Mouse (Mus musculus): ENCODE data around the gene Hhatl. TPM values are rescaled to one million over a fixed set of nuclear protein-coding genes. Genes with fewer than 3 reads are reported as not detected.

Hhatl gene
- total RNA-seq (2023): not detected

DNA sequence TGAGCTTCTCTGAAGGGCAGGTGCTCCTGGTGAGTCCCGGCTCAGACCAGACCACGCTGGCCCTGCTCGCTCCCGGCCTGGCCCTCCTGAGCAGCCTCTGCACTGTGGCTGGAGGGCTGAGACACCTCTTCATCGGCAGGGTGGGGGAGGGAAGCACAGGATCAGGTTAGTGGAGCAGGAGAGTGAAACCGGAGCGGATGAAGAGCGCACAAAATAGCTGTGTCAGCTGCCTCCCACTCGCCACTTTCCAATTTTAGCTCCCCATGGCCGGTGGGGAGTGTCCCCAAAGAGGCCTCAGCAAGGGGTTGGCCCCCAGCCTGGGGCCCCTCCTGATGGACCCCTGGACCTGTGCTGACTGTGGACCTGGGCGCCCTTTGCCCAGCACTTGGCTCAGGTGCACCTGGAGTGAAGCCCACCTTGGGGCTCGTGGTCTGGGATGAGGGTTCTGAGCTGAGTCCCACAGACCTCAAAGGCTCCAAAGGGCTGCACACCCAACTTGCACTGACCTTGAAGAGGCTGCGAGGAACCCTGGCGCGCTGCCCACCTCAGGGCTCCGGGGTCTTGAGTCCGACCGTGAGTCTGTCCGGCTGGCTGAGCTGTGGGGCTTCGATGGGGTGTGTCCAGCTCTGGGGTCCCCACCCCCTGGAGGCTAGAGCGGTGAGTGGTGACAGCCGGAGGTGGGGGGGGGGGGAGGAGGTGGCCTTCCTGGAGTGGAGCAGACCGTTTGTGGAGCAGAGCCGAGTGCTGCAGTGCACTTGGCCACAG, at the start of gene Hhatl:
Gene Hhatl (minus strand): TSS at position 751 of the 765 bp plus-strand sequence.

DNA sequence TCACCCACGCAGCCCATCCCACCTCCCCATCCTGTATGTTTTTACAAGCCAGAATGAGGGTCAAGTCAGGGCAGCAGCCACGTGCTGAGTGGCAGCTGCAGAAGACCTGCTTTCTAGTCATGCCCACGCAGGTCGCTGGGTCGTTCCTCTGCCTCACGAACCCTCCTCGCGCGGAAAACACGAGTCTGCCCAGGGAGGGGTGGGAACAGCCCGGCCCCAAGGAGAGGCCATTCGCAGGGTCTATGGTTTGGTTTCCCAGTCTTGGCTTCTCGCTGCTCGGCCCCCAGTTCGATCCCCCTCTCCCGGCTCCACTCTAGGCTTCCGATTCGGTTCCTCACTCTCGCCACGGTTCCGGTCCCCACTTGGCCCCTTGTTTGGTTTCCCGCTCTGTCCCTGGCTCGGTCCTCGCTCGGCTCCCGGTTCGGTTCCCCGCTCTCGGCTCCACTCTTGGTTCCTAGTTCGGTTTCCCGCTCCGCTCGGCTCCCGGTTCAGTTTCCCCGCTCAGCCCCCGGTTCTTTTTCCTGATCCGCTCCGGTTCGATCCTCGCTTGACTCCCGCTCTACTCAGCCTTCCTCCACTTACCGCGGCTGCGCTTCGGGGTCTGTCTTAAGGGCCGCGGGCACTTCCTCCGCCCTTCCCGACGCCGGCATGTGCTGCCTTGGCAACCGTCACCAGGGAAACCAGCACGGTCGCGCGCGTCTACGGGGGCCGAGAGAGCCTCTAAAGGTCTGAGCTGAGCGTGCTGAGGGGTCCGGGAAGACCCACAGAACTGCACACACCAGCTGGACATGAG, 46.7 kb upstream of the Hhatl start, which contains the start of gene Ccdc13:
Gene Ccdc13 (minus strand): TSS at position 633 of the 793 bp plus-strand sequence.

DNA sequence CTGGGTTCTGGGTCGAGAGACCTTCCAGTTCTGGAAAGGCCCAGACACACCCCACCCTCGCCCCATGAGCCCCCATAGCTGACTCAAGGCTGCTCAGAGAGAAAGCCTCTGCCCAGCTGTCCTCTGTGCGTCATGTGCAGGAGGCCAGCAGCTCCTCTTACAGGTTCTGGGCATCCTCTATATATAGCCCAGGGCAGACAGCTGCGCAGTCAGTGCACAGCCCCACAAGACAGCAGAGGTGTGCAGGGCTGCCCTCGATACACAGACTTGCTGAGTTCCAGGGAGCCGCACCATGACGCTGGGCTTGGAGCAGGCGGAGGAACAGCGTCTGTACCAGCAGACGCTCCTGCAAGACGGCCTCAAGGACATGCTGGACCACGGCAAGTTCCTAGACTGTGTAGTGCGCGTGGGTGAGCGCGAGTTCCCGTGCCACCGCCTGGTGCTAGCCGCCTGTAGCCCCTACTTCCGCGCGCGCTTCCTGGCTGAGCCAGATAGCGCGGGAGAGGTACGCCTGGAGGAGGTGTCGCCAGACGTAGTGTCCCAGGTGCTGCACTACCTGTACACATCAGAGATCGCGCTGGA, 14.7 kb downstream of the Hhatl start, which contains the start of gene Klhl40:
Gene Klhl40 (plus strand): TSS at position 124 of the 582 bp plus-strand sequence.

DNA sequence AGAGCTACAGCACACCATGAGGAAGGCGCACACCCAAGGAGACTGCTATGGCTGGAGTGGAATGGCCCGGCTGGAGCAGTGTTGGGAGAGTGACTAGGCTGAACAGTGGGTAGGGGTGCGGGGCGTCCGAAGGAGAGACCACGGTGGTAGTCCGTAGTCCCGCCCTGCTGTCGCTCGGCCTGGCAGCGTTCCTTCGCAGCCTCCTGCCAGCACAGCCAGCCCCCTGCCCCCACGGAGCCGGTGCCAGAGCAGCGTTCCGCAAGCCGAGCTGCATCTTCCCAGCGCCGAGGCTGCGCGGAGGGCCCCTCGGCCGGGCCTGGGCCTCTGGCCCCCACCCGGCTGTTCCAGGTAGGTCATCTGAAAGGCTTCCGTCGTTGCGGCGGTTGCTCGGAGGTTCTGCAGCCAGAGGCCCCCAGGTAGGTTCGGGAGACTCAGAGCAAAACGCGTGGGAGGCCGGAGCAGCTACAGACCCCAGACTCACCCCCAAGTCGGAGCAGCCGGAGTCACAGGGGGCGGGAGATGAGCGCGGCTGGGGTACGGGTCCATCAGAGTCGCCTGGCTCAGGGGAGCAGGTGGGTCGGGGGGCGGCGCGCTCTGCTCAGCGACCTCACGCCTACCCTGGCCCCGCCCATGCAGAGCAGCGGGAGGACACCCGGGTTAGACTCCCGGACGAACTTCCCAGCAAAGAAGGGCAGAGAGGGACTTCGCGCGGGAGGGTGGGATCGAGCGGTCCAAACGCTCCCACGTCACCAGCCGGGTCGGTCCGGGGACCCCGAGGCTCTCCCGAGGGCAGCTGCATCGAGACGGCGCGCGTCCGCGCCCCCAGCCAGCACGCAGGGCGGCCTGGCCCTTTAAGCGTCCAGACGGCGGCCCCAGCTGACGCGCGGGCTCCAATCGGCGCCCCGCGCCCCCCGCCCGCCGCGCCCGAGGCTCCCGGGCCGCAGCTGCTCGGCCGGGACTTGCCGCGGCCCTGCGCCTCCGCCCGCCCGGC, 32.9 kb downstream of the Hhatl start, which contains the start of gene Zfp651:
Gene Zfp651 (plus strand): TSS at position 240 of the 991 bp plus-strand sequence.

Other genes starting within 250 kb of the Hhatl start
- gene Lyzl4, start 150.4 kb downstream of the Hhatl start, total RNA-seq (2023): not detected
- 75.8 TPM for gene Vipr1, start 149.8 kb downstream of the Hhatl start, total RNA-seq (2023)
- gene Sec22c, start 87.0 kb downstream of the Hhatl start, total RNA-seq (2023): 35.3 TPM
- gene Ss18l2, start 82.2 kb downstream of the Hhatl start, total RNA-seq (2023): 16.7 TPM
- 218 TPM for gene Nktr, start 73.3 kb downstream of the Hhatl start, total RNA-seq (2023)
- gene Zfp651, start 33.2 kb downstream of the Hhatl start, total RNA-seq (2023): 0.95 TPM
- not detected for gene Klhl40, start 14.9 kb downstream of the Hhatl start, total RNA-seq (2023)
- gene Ccdc13, start 47.0 kb upstream of the Hhatl start, total RNA-seq (2023): not detected
- 20.5 TPM for gene Higd1a, start 65.9 kb upstream of the Hhatl start, total RNA-seq (2023)
- gene Ackr2, start 105.8 kb upstream of the Hhatl start, total RNA-seq (2023): 3.9 TPM
- gene Cyp8b1, start 123.8 kb upstream of the Hhatl start, total RNA-seq (2023): not detected
- gene Fam198a, start 158.5 kb upstream of the Hhatl start, total RNA-seq (2023): 0.18 TPM
- gene Pomgnt2, start 204.6 kb upstream of the Hhatl start, total RNA-seq (2023): 0.21 TPM

Data from CD8-positive naive resting alpha-beta T cell, adult 57 days (primary cell).